Mouse (Mus musculus): Measurements from ENCODE around the gene Gm20388.
"Not testable (repeated sequence)": the region's sequence is repeated elsewhere in the genome, so short reads cannot be mapped to it uniquely, and the experiment has no call there.

- not testable (repeated sequence) for TF ChIP-seq CTCF, EP300 (IDR thresholded peaks at IDR 0.05; ENCODE audit: low read depth)
Measured at GRCm38 (mm10) chr8:123564221-123564620, 3653.6 kb downstream of the Gm20388 start.

Measured in liver, embryonic 14.5 days (tissue).